Mouse (Mus musculus) liver, embryonic 13.5 days (tissue): ENCODE data around the gene Gast. TPM values are rescaled to one million over a fixed set of nuclear protein-coding genes. Genes with fewer than 3 reads are reported as not detected.

ENCODE experiments used
- ATAC-seq: fragments of 200-750 bp; cut with Nextera tagmentation; 2 replicates; pipeline ENCODE4 v1.8.0; 2017; ENCODE audit warnings: low read depth, mild to moderate bottlenecking, moderate number of reproducible peaks, moderate library complexity
- DNase-seq: peaks from one replicate; pipeline ENCODE4 v3.0.0; 2022
- H3K27ac ChIP-seq: fragments of 300-500 bp; sonication (generic); 2 replicates; pipeline ENCODE4 v1.5.1; 2015; ENCODE audit warnings: moderate library complexity, mild to moderate bottlenecking, inconsistent platforms
- H3K27me3 ChIP-seq: fragments of 300-500 bp; sonication (generic); 2 replicates; pipeline ENCODE4 v1.6.1; 2015; ENCODE audit warnings: mild to moderate bottlenecking, inconsistent platforms
- H3K36me3 ChIP-seq: fragments of 300-500 bp; sonication (generic); 2 replicates; pipeline ENCODE4 v1.6.1; 2015; ENCODE audit warnings: mild to moderate bottlenecking, inconsistent platforms
- H3K4me1 ChIP-seq: fragments of 300-500 bp; sonication (generic); replicated peaks from 2 replicates; pipeline ENCODE4 v1.6.1; 2015; ENCODE audit warnings: inconsistent platforms
- H3K4me2 ChIP-seq: fragments of 300-500 bp; sonication (generic); 2 replicates; pipeline ENCODE4 v1.6.1; 2015; ENCODE audit warnings: inconsistent platforms, mild to moderate bottlenecking, moderate library complexity
- H3K4me3 ChIP-seq: fragments of 300-500 bp; sonication (generic); replicated peaks from 2 replicates; pipeline ENCODE4 v1.5.1; 2015; ENCODE audit warnings: mild to moderate bottlenecking, inconsistent platforms
- H3K9ac ChIP-seq: fragments of 300-500 bp; sonication (generic); 2 replicates; pipeline ENCODE4 v1.6.1; 2015; ENCODE audit warnings: mild to moderate bottlenecking, inconsistent platforms
- H3K9me3 ChIP-seq: fragments of 300-500 bp; sonication (generic); replicated peaks from 2 replicates; pipeline ENCODE4 v1.6.1; 2016; ENCODE audit warnings: inconsistent platforms
- WGBS: fragments of 180-500 bp; shearing (Covaris S2); methylation state at CpG from one replicate; pipeline ENCODE4 v1.1.7; 2015; ENCODE audit not compliant: insufficient replicate concordance; 5-methylcytosine and 5-hydroxymethylcytosine counted together
- polyA plus RNA-seq: library from polyadenylated mRNA; unstranded; fragments of >200 nt; fragmentation: Nextera tagmentation; extraction: Ambion mirVana; gene quantifications from 2 replicates; pipeline ENCODE4 v1.2.1, GENCODE M21; 2015

The Gast gene
- polyA plus RNA-seq, 1 experiment from 2014 or later: not detected

DNA sequence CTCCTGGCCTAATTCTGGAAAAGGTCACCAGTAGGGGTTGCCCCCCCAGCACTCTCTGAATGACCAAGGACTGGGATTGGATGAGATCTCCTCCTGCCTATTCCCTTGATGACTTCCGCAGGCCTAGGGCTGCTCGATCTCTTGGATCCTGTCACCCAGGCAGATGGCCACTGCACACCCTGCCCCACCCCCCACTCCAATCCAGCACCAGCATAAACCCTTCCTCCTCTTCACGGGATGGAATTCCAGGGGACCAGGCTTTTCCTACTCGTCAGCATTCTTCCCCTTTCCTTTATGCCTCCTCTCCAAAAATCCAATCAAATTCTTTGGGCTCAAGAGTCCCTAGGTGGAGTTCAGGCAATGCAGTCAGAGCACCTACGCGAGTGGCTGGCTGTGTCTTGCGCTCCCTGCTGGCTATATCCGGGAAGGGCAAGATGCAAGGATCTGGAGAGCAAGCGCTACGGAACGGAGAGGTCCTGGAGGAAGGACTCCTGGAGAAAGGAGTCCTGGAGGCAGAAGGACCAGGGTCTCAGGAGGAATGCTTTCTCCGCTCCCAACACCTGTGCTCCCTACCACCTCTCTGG lies 28.9 kb downstream of the Gast start:
- Histone ChIP-seq H3K27me3 (peaks cover 34% of the 10 kb centered on the region), H3K9me3 (no peaks in the 10 kb centered on the region), H3K4me3 (no peak overlapping the region), H3K4me1 (no peaks in the 10 kb centered on the region), H3K9ac (no peak overlapping the region), H3K4me2 (no peak overlapping the region), H3K36me3 (no peaks in the 10 kb centered on the region), H3K27ac (no peak overlapping the region)
- DNase-seq: peak; percentile 24
- no peak for ATAC-seq
- WGBS: 15% methylated on average over 12 of the region's 12 CpGs

GRCm38 (mm10) chr11:100369145-100369544 lies 34.9 kb downstream of the Gast start:
- H3K4me3 ChIP-seq: no peak overlapping the region
- H3K27ac ChIP-seq: no peak overlapping the region
- no peak for ATAC-seq
- H3K4me1 ChIP-seq: no peaks in the 10 kb centered on the region
- peaks cover 20% of the 10 kb centered on the region for H3K36me3 ChIP-seq
- 60% methylated on average over 7 of the region's 7 CpGs for WGBS
- DNase-seq: no peak
- no peaks in the 10 kb centered on the region for H3K9me3 ChIP-seq
- H3K9ac ChIP-seq: no peak overlapping the region
- H3K4me2 ChIP-seq: no peak overlapping the region
- peaks cover 2% of the 10 kb centered on the region; the same call in 1 of the 2 replicates for H3K27me3 ChIP-seq

GRCm38 (mm10) chr11:100369822-100370221 lies 35.6 kb downstream of the Gast start:
- Histone ChIP-seq H3K4me1 (no peaks in the 10 kb centered on the region), H3K36me3 (peaks cover 22% of the 10 kb centered on the region), H3K4me2 (no peak overlapping the region), H3K27ac (no peak overlapping the region), H3K4me3 (no peak overlapping the region), H3K9me3 (no peaks in the 10 kb centered on the region), H3K9ac (no peak overlapping the region), H3K27me3 (no peaks in the 10 kb centered on the region)
- no peak for ATAC-seq
- WGBS: 30% methylated on average over 8 of the region's 8 CpGs
- DNase-seq: no peak

GRCm38 (mm10) chr11:100371981-100372558 lies 37.9 kb downstream of the Gast start:
- Histone ChIP-seq H3K27ac (no peak overlapping the region), H3K4me1 (no peaks in the 10 kb centered on the region), H3K9me3 (no peaks in the 10 kb centered on the region), H3K27me3 (no peaks in the 10 kb centered on the region), H3K4me2 (no peak overlapping the region), H3K9ac (no peak overlapping the region), H3K36me3 (peaks cover 38% of the 10 kb centered on the region), H3K4me3 (no peak overlapping the region)
- ATAC-seq (no peak; the same call in 1 of the 2 replicates), DNase-seq (no peak)
- 63% methylated on average over 8 of the region's 8 CpGs for WGBS

- ATAC-seq: no peak
- Histone ChIP-seq H3K27me3 (no peaks in the 10 kb centered on the region), H3K9me3 (no peaks in the 10 kb centered on the region), H3K9ac (no peak overlapping the region), H3K27ac (no peak overlapping the region), H3K4me1 (no peaks in the 10 kb centered on the region), H3K36me3 (peaks cover 55% of the 10 kb centered on the region), H3K4me2 (no peak overlapping the region), H3K4me3 (no peak overlapping the region)
- WGBS: 79% methylated on average over 9 of the region's 9 CpGs
- no peak for DNase-seq
Observed at GRCm38 (mm10) chr11:100375127-100375526, 40.9 kb downstream of the Gast start.

DNA sequence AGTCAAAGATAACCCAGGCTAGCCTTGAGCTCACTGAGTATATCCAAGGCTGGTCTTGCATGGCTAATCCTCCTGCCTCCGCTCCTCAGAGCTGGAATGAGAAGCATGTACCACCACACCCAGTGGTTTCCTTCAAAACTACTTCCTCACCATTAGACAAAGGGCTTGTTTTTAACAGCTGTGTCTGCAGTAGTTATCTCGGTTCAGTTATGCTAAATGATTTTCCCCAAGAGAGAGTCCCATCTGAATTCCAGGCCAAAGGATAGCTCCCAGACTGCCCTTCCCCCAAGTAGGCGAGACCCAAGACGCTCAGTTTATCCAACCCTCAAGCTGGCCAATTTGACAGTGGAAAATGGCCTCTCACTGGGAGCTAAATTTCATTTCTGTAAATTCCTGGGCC lies 41.8 kb downstream of the Gast start:
- Histone ChIP-seq H3K27ac (no peak overlapping the region), H3K9ac (no peak overlapping the region), H3K4me3 (no peak overlapping the region), H3K27me3 (no peaks in the 10 kb centered on the region), H3K4me1 (no peaks in the 10 kb centered on the region), H3K9me3 (no peaks in the 10 kb centered on the region), H3K36me3 (peaks cover 57% of the 10 kb centered on the region), H3K4me2 (no peak overlapping the region)
- 60% methylated on average over 4 of the region's 4 CpGs for WGBS
- ATAC-seq: no peak
- DNase-seq: no peak

DNA sequence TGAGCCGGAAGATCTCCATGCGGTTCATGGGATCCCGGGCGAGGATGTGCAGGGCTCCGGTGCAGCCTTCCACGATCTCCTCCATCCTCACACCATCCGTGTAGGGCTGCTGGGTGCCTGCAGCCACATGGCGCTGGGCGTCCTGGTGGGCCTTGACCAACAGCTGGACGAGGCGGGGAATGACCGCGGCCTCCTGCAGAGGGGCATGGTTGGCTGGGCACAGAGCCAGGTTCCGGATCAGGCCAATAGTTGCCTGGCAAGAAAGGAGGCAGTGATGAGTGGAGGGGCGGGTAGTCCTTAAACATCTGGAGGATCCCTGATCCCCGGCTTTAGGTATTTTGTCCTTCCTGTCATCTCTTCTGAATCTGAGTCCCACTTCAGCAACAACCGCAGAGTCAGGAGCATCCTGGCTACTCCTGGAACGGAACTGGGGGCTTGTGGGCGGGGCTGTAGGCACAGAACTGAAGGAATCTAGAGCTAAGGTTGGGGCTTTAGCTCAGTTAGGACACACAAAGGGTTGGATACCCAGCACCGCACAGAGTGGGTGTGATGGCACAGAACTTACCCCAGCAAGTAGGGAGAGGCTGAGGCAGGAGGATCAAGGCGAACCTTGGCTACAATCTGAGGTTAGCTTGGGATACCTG lies 42.7 kb downstream of the Gast start:
- Histone ChIP-seq H3K27me3 (no peaks in the 10 kb centered on the region), H3K4me2 (no peak overlapping the region), H3K4me3 (no peak overlapping the region), H3K36me3 (peaks cover 54% of the 10 kb centered on the region), H3K9ac (no peak overlapping the region), H3K27ac (no peak overlapping the region), H3K4me1 (no peaks in the 10 kb centered on the region), H3K9me3 (no peaks in the 10 kb centered on the region)
- no peak for ATAC-seq
- DNase-seq: no peak
- 85% methylated on average over 21 of the region's 21 CpGs for WGBS

DNA sequence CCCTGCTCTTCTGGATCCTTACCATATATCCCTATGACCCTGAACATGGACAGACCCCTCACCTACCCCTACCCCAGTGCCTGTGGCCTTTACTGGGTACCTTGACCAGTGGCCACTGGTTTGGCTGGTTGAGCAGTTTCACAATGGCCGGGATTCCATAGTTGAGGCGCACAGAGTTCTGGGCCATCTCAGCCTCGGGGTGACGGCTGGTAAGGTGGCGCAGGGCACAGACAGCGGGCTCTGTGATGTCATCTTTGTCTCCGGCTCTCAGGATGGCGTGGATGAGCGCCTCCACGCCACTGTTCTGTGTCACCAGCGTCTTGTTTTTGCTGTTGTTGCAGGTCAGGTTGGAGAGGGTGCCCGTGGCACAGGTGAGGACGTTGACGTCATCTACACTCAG lies 43.8 kb downstream of the Gast start:
- Histone ChIP-seq H3K4me1 (no peaks in the 10 kb centered on the region), H3K9ac (no peak overlapping the region), H3K4me3 (no peak overlapping the region), H3K4me2 (no peak overlapping the region), H3K9me3 (no peaks in the 10 kb centered on the region), H3K36me3 (peaks cover 48% of the 10 kb centered on the region), H3K27ac (no peak overlapping the region), H3K27me3 (no peaks in the 10 kb centered on the region)
- WGBS: 80% methylated on average over 14 of the region's 14 CpGs
- no peak for ATAC-seq
- no peak for DNase-seq

GRCm38 (mm10) chr11:100378446-100378845 lies 44.2 kb downstream of the Gast start:
- no peak for ATAC-seq
- Histone ChIP-seq H3K27me3 (no peaks in the 10 kb centered on the region), H3K36me3 (peaks cover 52% of the 10 kb centered on the region)

GRCm38 (mm10) chr11:100379311-100379710 lies 45.1 kb downstream of the Gast start:
- WGBS: 72% methylated on average over 4 of the region's 4 CpGs
- Histone ChIP-seq H3K4me1 (no peaks in the 10 kb centered on the region), H3K9me3 (no peaks in the 10 kb centered on the region), H3K4me2 (no peak overlapping the region), H3K36me3 (peaks cover 50% of the 10 kb centered on the region), H3K9ac (no peak overlapping the region), H3K4me3 (no peak overlapping the region), H3K27me3 (no peaks in the 10 kb centered on the region), H3K27ac (no peak overlapping the region)
- no peak for ATAC-seq
- DNase-seq: no peak

More at GRCm38 (mm10) chr11:100378446-100378845, 44.2 kb downstream of the Gast start:
- no peak for DNase-seq
- no peaks in the 10 kb centered on the region for H3K4me1 ChIP-seq
- H3K4me3 ChIP-seq: no peak overlapping the region
- whole genome bisulfite sequencing: 77% methylated on average over 5 of the region's 5 CpGs
- no peak overlapping the region for H3K27ac ChIP-seq
- no peaks in the 10 kb centered on the region for H3K9me3 ChIP-seq
- H3K4me2 ChIP-seq: no peak overlapping the region
- H3K9ac ChIP-seq: no peak overlapping the region

DNA sequence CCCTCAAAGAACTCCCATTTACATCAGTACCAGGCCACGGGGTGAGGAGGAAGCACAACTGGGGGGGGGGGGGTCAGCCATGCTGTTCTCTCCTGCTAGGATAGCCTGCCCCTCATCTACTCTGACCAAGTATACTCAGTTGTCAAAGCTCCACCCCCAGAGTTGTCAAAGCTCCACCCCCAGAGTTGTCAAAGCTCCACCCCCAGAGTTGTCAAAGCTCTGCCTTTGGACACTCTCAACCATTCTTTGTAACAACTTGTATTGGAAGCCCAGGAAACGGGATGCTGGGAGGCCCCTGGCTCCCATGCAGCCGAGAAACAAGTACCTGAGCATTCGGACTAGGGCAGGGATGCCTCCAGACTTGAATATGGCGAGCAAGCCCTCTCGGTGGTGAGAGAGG lies 48.5 kb downstream of the Gast start:
- no peak for ATAC-seq
- Histone ChIP-seq H3K9ac (no peak overlapping the region), H3K36me3 (peaks cover 30% of the 10 kb centered on the region), H3K4me1 (peaks cover 10% of the 10 kb centered on the region), H3K4me3 (no peak overlapping the region), H3K27me3 (no peaks in the 10 kb centered on the region), H3K9me3 (no peaks in the 10 kb centered on the region), H3K4me2 (no peak overlapping the region), H3K27ac (no peak overlapping the region)
- DNase-seq: no peak
- WGBS: 70% methylated on average over 6 of the region's 6 CpGs

DNA sequence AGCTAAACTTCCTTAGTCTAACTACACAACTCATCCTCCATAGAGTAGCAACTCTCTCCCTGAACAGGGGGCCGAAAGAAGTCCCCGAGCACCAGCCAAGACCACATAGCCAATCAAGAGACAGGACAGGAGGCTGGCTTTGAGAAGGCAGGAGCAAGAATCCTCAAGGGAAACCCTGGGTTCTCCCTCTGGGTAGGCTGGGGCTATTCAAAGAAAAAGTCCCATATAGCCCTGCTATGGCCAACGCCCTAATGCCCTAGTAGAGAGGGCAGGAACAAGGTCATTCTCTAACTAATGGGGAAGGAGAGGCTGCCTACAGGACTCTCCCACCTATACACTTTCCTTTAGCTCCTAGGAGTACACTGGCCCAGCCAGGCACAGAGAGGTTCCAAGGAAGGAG lies 50.8 kb downstream of the Gast start:
- WGBS: 66% methylated on average over 3 of the region's 3 CpGs
- no peak overlapping the region for H3K9ac ChIP-seq
- no peak overlapping the region for H3K4me3 ChIP-seq
- H3K4me2 ChIP-seq: no peak overlapping the region
- ATAC-seq (no peak), DNase-seq (no peak)
- no peaks in the 10 kb centered on the region for H3K9me3 ChIP-seq
- no peaks in the 10 kb centered on the region for H3K27me3 ChIP-seq
- H3K36me3 ChIP-seq: peaks cover 17% of the 10 kb centered on the region
- no peak overlapping the region for H3K27ac ChIP-seq
- H3K4me1 ChIP-seq: peaks cover 33% of the 10 kb centered on the region
